Mouse (Mus musculus) MEL (cell line): ENCODE data around the gene Babam2. TPM values are rescaled to one million over a fixed set of nuclear protein-coding genes. Genes with fewer than 3 reads are reported as not detected.

ENCODE experiments used
- DNase-seq: peaks from one replicate; pipeline ENCODE4 v3.0.0; 2011; ENCODE audit warnings: low read depth, low spot score
- H3K27ac ChIP-seq: 2 replicates; pipeline ENCODE4 v1.5.1; 2012; ENCODE audit warnings: low read depth, mild to moderate bottlenecking, control low read depth, low read length, moderate library complexity; ENCODE audit not compliant: control insufficient read depth
- H3K27me3 ChIP-seq, 2 experiments: fragments of 150-350 bp in 1 of 2; sonication (generic) in 1 of 2; 2 replicates each; pipeline ENCODE4 v1.6.1; 2012; ENCODE audit warnings: low read length in 2 of 2, mild to moderate bottlenecking in 2 of 2, improper control_type of control experiment in 1 of 2, moderate library complexity in 1 of 2; ENCODE audit not compliant: insufficient read depth in 2 of 2, control insufficient read depth in 1 of 2
- H3K36me3 ChIP-seq, 2 experiments: 2 replicates each; pipeline ENCODE4 v1.6.1; 2012 to 2014; ENCODE audit warnings: low read length in 2 of 2, improper control_type of control experiment in 1 of 2, inconsistent platforms in 1 of 2, mild to moderate bottlenecking in 1 of 2; ENCODE audit not compliant: insufficient read depth in 2 of 2, control insufficient read depth in 1 of 2
- H3K4me1 ChIP-seq, 2 experiments: fragments of 150-350 bp in 1 of 2; sonication (generic) in 1 of 2; 2 replicates each; pipeline ENCODE4 v1.6.1; 2012; ENCODE audit warnings: low read length in 2 of 2, improper control_type of control experiment in 1 of 2, mild to moderate bottlenecking in 1 of 2; ENCODE audit not compliant: insufficient read depth in 2 of 2, control insufficient read depth in 1 of 2
- H3K4me3 ChIP-seq, 2 experiments: fragments of 150-350 bp in 1 of 2; sonication (generic) in 1 of 2; 2 replicates each; pipeline ENCODE4 v1.5.1; 2012; ENCODE audit warnings: low read depth in 2 of 2, low read length in 2 of 2, mild to moderate bottlenecking in 2 of 2, moderate library complexity in 2 of 2, control low read depth in 1 of 2, improper control_type of control experiment in 1 of 2; ENCODE audit not compliant: control insufficient read depth in 1 of 2, insufficient read depth in 1 of 2
- H3K79me2 ChIP-seq: 2 replicates; pipeline ENCODE4 v1.6.1; 2012; ENCODE audit warnings: mild to moderate bottlenecking, low read length, moderate library complexity; ENCODE audit not compliant: control insufficient read depth, poor library complexity, insufficient read depth
- H3K9ac ChIP-seq: 2 replicates; pipeline ENCODE4 v1.6.1; 2012; ENCODE audit warnings: low read depth, mild to moderate bottlenecking, control low read depth, low read length, moderate library complexity; ENCODE audit not compliant: control insufficient read depth, poor library complexity, severe bottlenecking
- H3K9me3 ChIP-seq: fragments of 150-350 bp; sonication (generic); replicated peaks from 2 replicates; pipeline ENCODE4 v1.6.1; 2012; ENCODE audit warnings: mild to moderate bottlenecking, low read length, improper control_type of control experiment, moderate library complexity; ENCODE audit not compliant: insufficient read depth
- BHLHE40 ChIP-seq: IDR thresholded peaks from 2 replicates; pipeline ENCODE4 v1.6.1; 2012; ENCODE audit warnings: low read depth, mild to moderate bottlenecking, inconsistent platforms, low read length, improper control_type of control experiment, borderline replicate concordance
- CHD1 ChIP-seq: IDR thresholded peaks from 2 replicates; pipeline ENCODE4 v1.6.1; 2012; ENCODE audit warnings: low read depth, mild to moderate bottlenecking, inconsistent platforms, low read length, improper control_type of control experiment
- E2F4 ChIP-seq: IDR thresholded peaks from 2 replicates; pipeline ENCODE4 v1.6.1; 2011; ENCODE audit warnings: low read depth, low read length, improper control_type of control experiment, borderline replicate concordance
- ELF1 ChIP-seq: IDR thresholded peaks from 2 replicates; pipeline ENCODE4 v1.6.1; 2014; ENCODE audit warnings: low read depth, mild to moderate bottlenecking, inconsistent platforms, low read length, improper control_type of control experiment, moderate library complexity
- EP300 ChIP-seq, 2 experiments: IDR thresholded peaks; 2 replicates each; pipeline ENCODE4 v1.6.1; 2011; ENCODE audit warnings: improper control_type of control experiment in 2 of 2, low read length in 2 of 2, low read depth in 1 of 2, mild to moderate bottlenecking in 1 of 2
- ETS1 ChIP-seq: IDR thresholded peaks from 2 replicates; pipeline ENCODE4 v1.6.1; 2012; ENCODE audit warnings: low read depth, mild to moderate bottlenecking, inconsistent platforms, low read length, improper control_type of control experiment, moderate library complexity
- GABPA ChIP-seq: IDR thresholded peaks from 2 replicates; pipeline ENCODE4 v1.6.1; 2012; ENCODE audit warnings: low read depth, mild to moderate bottlenecking, inconsistent platforms, low read length, improper control_type of control experiment, moderate library complexity
- GATA1 ChIP-seq: IDR thresholded peaks from 2 replicates; pipeline ENCODE4 v1.6.1; 2011; ENCODE audit warnings: low read depth, low read length, improper control_type of control experiment
- HCFC1 ChIP-seq: IDR thresholded peaks from 2 replicates; pipeline ENCODE4 v1.6.1; 2012; ENCODE audit warnings: low read depth, mild to moderate bottlenecking, inconsistent platforms, low read length, improper control_type of control experiment, moderate library complexity
- JUND ChIP-seq: IDR thresholded peaks from 2 replicates; pipeline ENCODE4 v1.6.1; 2011; ENCODE audit warnings: low read depth, mild to moderate bottlenecking, improper control_type of control experiment, low read length
- KAT2A ChIP-seq: conservative IDR thresholded peaks from 2 replicates; pipeline ENCODE4 v1.6.1; 2012; ENCODE audit warnings: low read depth, low read length, improper control_type of control experiment, inconsistent platforms
- MAFK ChIP-seq: IDR thresholded peaks from 2 replicates; pipeline ENCODE4 v1.6.1; 2011; ENCODE audit warnings: low read depth, mild to moderate bottlenecking, low read length, improper control_type of control experiment, borderline replicate concordance
- MAX ChIP-seq: IDR thresholded peaks from 2 replicates; pipeline ENCODE4 v1.6.1; 2011; ENCODE audit warnings: low read length, improper control_type of control experiment
- MAZ ChIP-seq: IDR thresholded peaks from 2 replicates; pipeline ENCODE4 v1.6.1; 2012; ENCODE audit warnings: low read depth, mild to moderate bottlenecking, inconsistent platforms, low read length, improper control_type of control experiment
- MEF2A ChIP-seq: IDR thresholded peaks from 2 replicates; pipeline ENCODE4 v1.6.1; 2014; ENCODE audit warnings: low read depth, mild to moderate bottlenecking, inconsistent platforms, low read length, improper control_type of control experiment; ENCODE audit not compliant: poor library complexity, insufficient replicate concordance, severe bottlenecking; ENCODE audit errors: extremely low read depth
- MYB ChIP-seq: IDR thresholded peaks from 2 replicates; pipeline ENCODE4 v1.6.1; 2011; ENCODE audit warnings: mild to moderate bottlenecking, low read depth, low read length, improper control_type of control experiment
- MYC ChIP-seq: IDR thresholded peaks from 2 replicates; pipeline ENCODE4 v1.6.1; 2011; ENCODE audit warnings: low read depth, mild to moderate bottlenecking, low read length, improper control_type of control experiment, moderate library complexity
- NELFE ChIP-seq: IDR thresholded peaks from 2 replicates; pipeline ENCODE4 v1.6.1; 2011; ENCODE audit warnings: low read depth, low read length, improper control_type of control experiment
- NRF1 ChIP-seq: IDR thresholded peaks from 2 replicates; pipeline ENCODE4 v1.6.1; 2014; ENCODE audit warnings: low read depth, mild to moderate bottlenecking, inconsistent platforms, low read length, improper control_type of control experiment, moderate library complexity; ENCODE audit not compliant: poor library complexity, insufficient read depth, severe bottlenecking
- POLR2AphosphoS2 ChIP-seq: IDR thresholded peaks from 2 replicates; pipeline ENCODE4 v1.6.1; 2011; ENCODE audit warnings: low read length, improper control_type of control experiment
- POLR2AphosphoS5 ChIP-seq: IDR thresholded peaks from 2 replicates; pipeline ENCODE4 v1.6.1; 2012; ENCODE audit warnings: low read depth, borderline replicate concordance, mild to moderate bottlenecking, inconsistent platforms, low read length, moderate library complexity, mixed read lengths
- RAD21 ChIP-seq: IDR thresholded peaks from 2 replicates; pipeline ENCODE4 v1.6.1; 2011; ENCODE audit warnings: mild to moderate bottlenecking, low read depth, low read length, improper control_type of control experiment
- RCOR1 ChIP-seq: IDR thresholded peaks from 2 replicates; pipeline ENCODE4 v1.6.1; 2012; ENCODE audit warnings: low read depth, mild to moderate bottlenecking, inconsistent platforms, low read length, improper control_type of control experiment
- SIN3A ChIP-seq: IDR thresholded peaks from 2 replicates; pipeline ENCODE4 v1.6.1; 2012; ENCODE audit warnings: low read length, improper control_type of control experiment, inconsistent platforms
- SMC3 ChIP-seq: IDR thresholded peaks from 2 replicates; pipeline ENCODE4 v1.6.1; 2011; ENCODE audit warnings: low read depth, low read length, improper control_type of control experiment
- TAL1 ChIP-seq: IDR thresholded peaks from 2 replicates; pipeline ENCODE4 v1.6.1; 2012; ENCODE audit warnings: mild to moderate bottlenecking, inconsistent platforms, low read length, moderate library complexity, mixed read lengths
- TBP ChIP-seq: IDR thresholded peaks from 2 replicates; pipeline ENCODE4 v1.8.0; 2011; ENCODE audit warnings: low read depth, low read length, improper control_type of control experiment
- TCF12 ChIP-seq: IDR thresholded peaks from 2 replicates; pipeline ENCODE4 v1.6.1; 2014; ENCODE audit warnings: low read depth, mild to moderate bottlenecking, inconsistent platforms, low read length, improper control_type of control experiment, moderate library complexity
- UBTF ChIP-seq: IDR thresholded peaks from 2 replicates; pipeline ENCODE4 v1.6.1; 2012; ENCODE audit warnings: low read depth, mild to moderate bottlenecking, inconsistent platforms, low read length, improper control_type of control experiment, moderate library complexity, borderline replicate concordance; ENCODE audit not compliant: insufficient read depth
- USF1 ChIP-seq: IDR thresholded peaks from 2 replicates; pipeline ENCODE4 v1.6.1; 2014; ENCODE audit warnings: low read depth, mild to moderate bottlenecking, inconsistent platforms, low read length, improper control_type of control experiment, moderate library complexity
- ZC3H11A ChIP-seq: IDR thresholded peaks from 2 replicates; pipeline ENCODE4 v1.6.1; 2012; ENCODE audit warnings: low read depth, mild to moderate bottlenecking, inconsistent platforms, low read length, improper control_type of control experiment
- ZKSCAN1 ChIP-seq: IDR thresholded peaks from 2 replicates; pipeline ENCODE4 v1.6.1; 2012; ENCODE audit warnings: low read depth, mild to moderate bottlenecking, inconsistent platforms, low read length, improper control_type of control experiment, moderate library complexity
- ZNF384 ChIP-seq: IDR thresholded peaks from 2 replicates; pipeline ENCODE4 v1.6.1; 2012; ENCODE audit warnings: low read depth, mild to moderate bottlenecking, inconsistent platforms, low read length, improper control_type of control experiment
- polyA plus RNA-seq, 2 experiments: library from polyadenylated mRNA; stranded (reverse) in 1 of 2; unstranded in 1 of 2; fragments of >175 nt in 1 of 2; fragments of >200 nt in 1 of 2; gene quantifications; 2 replicates each; pipeline versions ENCODE4 v1.2.1 to v1.2.4; 2012; ENCODE audit warnings: low replicate concordance in 2 of 2, low read depth in 1 of 2; ENCODE audit not compliant: insufficient read length in 2 of 2, insufficient read depth in 1 of 2, missing spikeins in 1 of 2
- total RNA-seq: library from RNA; depleted of rRNA; stranded (reverse); fragments of 300-350 nt; gene quantifications from 2 replicates; pipeline ENCODE4 v1.2.3, GENCODE M21; 2012

The Babam2 gene
- total and polyA plus RNA-seq, 3 experiments = 43.3 to 86.6 TPM; not detected in 1

GRCm38 (mm10) chr5:31795414-31795813, 97.9 kb downstream of the Babam2 start (continued):
- TF ChIP-seq ZNF384 (no peak), MAFK (no peak), TBP (no peak), GABPA (no peak), TAL1 (no peak), ZC3H11A (no peak), RCOR1 (peak; percentile 89), NELFE (no peak), POLR2AphosphoS5 (no peak), SIN3A (no peak), E2F4 (no peak), UBTF (no peak), MYC (no peak), ETS1 (no peak), POLR2AphosphoS2 (no peak)

GRCm38 (mm10) chr5:31796979-31797378, 99.5 kb downstream of the Babam2 start:
- Histone ChIP-seq H3K79me2 (no peaks in the 10 kb centered on the region), H3K9ac (no peak overlapping the region), H3K27me3 (no peaks in the 10 kb centered on the region), H3K4me3 (no peak overlapping the region), H3K36me3 (peaks cover 0 to 50% of the 10 kb centered on the region in 2 experiments; a peak in 2 of 4 replicates), H3K4me1 (peaks cover 29 to 42% of the 10 kb centered on the region in 2 experiments), H3K9me3 (no peaks in the 10 kb centered on the region), H3K27ac (peak overlapping the region; percentile 59)
- DNase-seq = peak; percentile 62
- TF ChIP-seq SMC3 (no peak), UBTF (no peak), MYC (no peak), GABPA (no peak), TCF12 (peak; percentile 74), EP300 (IDR thresholded peaks at IDR 0.05; ENCODE audit: low read depth in 1 of 2, low read length in 2 of 2) (peak; percentile 89 to 93), CHD1 (no peak), MYB (no peak), ETS1 (peak; percentile 76; the same call in 1 of the 2 replicates), RCOR1 (peak; percentile 85), RAD21 (no peak), HCFC1 (peak; percentile 15; the same call in 1 of the 2 replicates), ZKSCAN1 (no peak), ELF1 (no peak), ZNF384 (no peak), JUND (no peak), USF1 (no peak), SIN3A (peak; percentile 46; the same call in 1 of the 2 replicates), MAX (no peak), NRF1 (no peak), MEF2A (no peak), TBP (no peak; the same call in 1 of the 2 replicates), BHLHE40 (no peak), MAZ (peak; percentile 93), TAL1 (no peak), GATA1 (peak; percentile 96), MAFK (no peak), POLR2AphosphoS5 (no peak), KAT2A (no peak), NELFE (no peak)
